Mouse (Mus musculus): Measurements from ENCODE around the gene Stab1.

DNA sequence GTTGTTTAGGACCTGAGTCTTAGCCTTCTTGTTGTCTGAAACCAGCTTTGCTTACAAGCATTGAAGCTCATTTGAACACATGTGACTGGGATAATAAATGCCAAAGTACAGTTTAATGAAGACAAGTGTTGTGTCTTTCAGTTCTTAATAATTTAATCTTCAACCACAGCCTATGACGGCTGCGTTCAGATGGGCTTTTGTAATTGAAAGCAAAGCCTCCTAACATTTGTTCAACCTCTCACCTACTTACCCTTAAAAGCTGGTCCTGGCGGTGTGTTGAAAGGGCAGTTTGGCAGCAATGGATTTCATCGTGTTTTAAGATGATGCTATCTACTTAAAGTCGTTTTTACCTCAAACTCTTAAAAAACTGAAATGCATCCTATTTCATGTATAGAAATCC lies 56.3 kb downstream of the Stab1 start:
- TF ChIP-seq CTCF (IDR thresholded peaks at IDR 0.05; ENCODE audit: low read depth): no peak
- no peak for TF ChIP-seq EP300 (IDR thresholded peaks at IDR 0.05; ENCODE audit: low read depth)

Data from liver, embryonic 14.5 days (tissue).